Mouse (Mus musculus): ENCODE results near the gene Hsd17b14. TPM values are rescaled to one million over a fixed set of nuclear protein-coding genes. Genes with fewer than 3 reads are reported as not detected.
A peak's percentile ranks its signal among the peaks of the same experiment; 100 is the strongest.

Gene Hsd17b14
- polyA plus RNA-seq, 1 experiment from 2014 or later: 1.2 TPM

- WGBS: 79% methylated on average over 15 of the region's 15 CpGs
- H3K4me1 ChIP-seq: peaks cover 36% of the 10 kb centered on the region
- peak overlapping the region; percentile 54; the same call in 1 of the 2 replicates for H3K27ac ChIP-seq
- H3K27me3 ChIP-seq (ENCODE audit: insufficient read depth, poor library complexity, severe bottlenecking): no peaks in the 10 kb centered on the region
- no peak overlapping the region for H3K4me3 ChIP-seq
- H3K9me3 ChIP-seq: no peaks in the 10 kb centered on the region
- no peak for DNase-seq (ENCODE audit: low spot score)
- H3K36me3 ChIP-seq: peaks cover 38% of the 10 kb centered on the region
Measured at GRCm38 (mm10) chr7:45574472-45575379, 20.0 kb downstream of the Hsd17b14 start.

- WGBS: 87% methylated on average over 6 of the region's 6 CpGs
Measured at GRCm38 (mm10) chr7:45585923-45586322, 31.2 kb downstream of the Hsd17b14 start.

GRCm38 (mm10) chr7:45587631-45588592 is 33.2 kb downstream of the Hsd17b14 start:
- Histone ChIP-seq H3K4me3 (no peak overlapping the region), H3K27ac (no peak overlapping the region), H3K36me3 (peaks cover 45% of the 10 kb centered on the region), H3K4me1 (peaks cover 9% of the 10 kb centered on the region; the same call in 1 of the 2 replicates), H3K9me3 (no peaks in the 10 kb centered on the region), H3K27me3 (ENCODE audit: insufficient read depth, poor library complexity, severe bottlenecking) (no peaks in the 10 kb centered on the region)
- no peak for DNase-seq (ENCODE audit: low spot score)
- WGBS: 93% methylated on average over 23 of the region's 23 CpGs

More at GRCm38 (mm10) chr7:45585923-45586322, 31.2 kb downstream of the Hsd17b14 start:
- Histone ChIP-seq H3K36me3 (peaks cover 53% of the 10 kb centered on the region), H3K4me1 (peaks cover 9% of the 10 kb centered on the region; the same call in 1 of the 2 replicates), H3K9me3 (no peaks in the 10 kb centered on the region), H3K27ac (no peak overlapping the region), H3K27me3 (ENCODE audit: insufficient read depth, poor library complexity, severe bottlenecking) (no peaks in the 10 kb centered on the region), H3K4me3 (no peak overlapping the region)
- no peak for DNase-seq (ENCODE audit: low spot score)

GRCm38 (mm10) chr7:45589173-45589572 is 34.5 kb downstream of the Hsd17b14 start:
- H3K27ac ChIP-seq: peak overlapping the region; percentile 63; the same call in 1 of the 2 replicates
- H3K4me3 ChIP-seq: peak overlapping the region; percentile 50
- H3K27me3 ChIP-seq (ENCODE audit: insufficient read depth, poor library complexity, severe bottlenecking): no peaks in the 10 kb centered on the region
- no peaks in the 10 kb centered on the region for H3K9me3 ChIP-seq
- H3K4me1 ChIP-seq: peaks cover 9% of the 10 kb centered on the region; the same call in 1 of the 2 replicates
- DNase-seq (ENCODE audit: low spot score): peak; percentile 97
- H3K36me3 ChIP-seq: peaks cover 39% of the 10 kb centered on the region
- 4% methylated on average over 19 of the region's 19 CpGs for WGBS

- no peak for DNase-seq (ENCODE audit: low spot score)
- 93% methylated on average over 5 of the region's 5 CpGs for WGBS
- Histone ChIP-seq H3K4me1 (peaks cover 9% of the 10 kb centered on the region; the same call in 1 of the 2 replicates), H3K9me3 (no peaks in the 10 kb centered on the region), H3K27ac (peak overlapping the region; percentile 63; the same call in 1 of the 2 replicates), H3K36me3 (peaks cover 33% of the 10 kb centered on the region), H3K27me3 (ENCODE audit: insufficient read depth, poor library complexity, severe bottlenecking) (no peaks in the 10 kb centered on the region), H3K4me3 (peak overlapping the region; percentile 50; the same call in 1 of the 2 replicates)
Measured at GRCm38 (mm10) chr7:45589898-45590297, 35.2 kb downstream of the Hsd17b14 start.

GRCm38 (mm10) chr7:45590874-45591273 is 36.2 kb downstream of the Hsd17b14 start:
- Histone ChIP-seq H3K27me3 (ENCODE audit: insufficient read depth, poor library complexity, severe bottlenecking) (no peaks in the 10 kb centered on the region), H3K4me1 (peaks cover 12% of the 10 kb centered on the region), H3K4me3 (no peak overlapping the region), H3K9me3 (no peaks in the 10 kb centered on the region), H3K27ac (no peak overlapping the region), H3K36me3 (peaks cover 23% of the 10 kb centered on the region)
- 68% methylated on average over 3 of the region's 3 CpGs for WGBS
- no peak for DNase-seq (ENCODE audit: low spot score)

- Histone ChIP-seq H3K27me3 (ENCODE audit: insufficient read depth, poor library complexity, severe bottlenecking) (no peaks in the 10 kb centered on the region), H3K27ac (no peak overlapping the region), H3K4me1 (peaks cover 21% of the 10 kb centered on the region), H3K36me3 (peaks cover 15% of the 10 kb centered on the region; the same call in 1 of the 2 replicates), H3K4me3 (no peak overlapping the region), H3K9me3 (no peaks in the 10 kb centered on the region)
- WGBS: 77% methylated on average over 7 of the region's 7 CpGs
- no peak for DNase-seq (ENCODE audit: low spot score)
Measured at GRCm38 (mm10) chr7:45591880-45592279, 37.2 kb downstream of the Hsd17b14 start.

- Histone ChIP-seq H3K9me3 (no peaks in the 10 kb centered on the region), H3K27ac (no peak overlapping the region), H3K4me3 (no peak overlapping the region), H3K36me3 (peaks cover 3% of the 10 kb centered on the region; the same call in 1 of the 2 replicates), H3K4me1 (peaks cover 21% of the 10 kb centered on the region), H3K27me3 (ENCODE audit: insufficient read depth, poor library complexity, severe bottlenecking) (no peaks in the 10 kb centered on the region)
- DNase-seq (ENCODE audit: low spot score): no peak
- 21% methylated on average over 10 of the region's 10 CpGs for WGBS
Measured at GRCm38 (mm10) chr7:45593118-45593815, 38.6 kb downstream of the Hsd17b14 start.

GRCm38 (mm10) chr7:45595176-45595575 is 40.5 kb downstream of the Hsd17b14 start:
- DNase-seq (ENCODE audit: low spot score): no peak
- WGBS: 83% methylated on average over 4 of the region's 4 CpGs
- Histone ChIP-seq H3K27me3 (ENCODE audit: insufficient read depth, poor library complexity, severe bottlenecking) (no peaks in the 10 kb centered on the region), H3K4me1 (peaks cover 20% of the 10 kb centered on the region), H3K27ac (no peak overlapping the region), H3K36me3 (no peaks in the 10 kb centered on the region), H3K9me3 (no peaks in the 10 kb centered on the region), H3K4me3 (no peak overlapping the region)

- no peak overlapping the region for H3K27ac ChIP-seq
- H3K9me3 ChIP-seq: no peaks in the 10 kb centered on the region
- WGBS: 49% methylated on average over 1 of the region's 1 CpGs
- peaks cover 20% of the 10 kb centered on the region for H3K4me1 ChIP-seq
- DNase-seq (ENCODE audit: low spot score): no peak
- no peaks in the 10 kb centered on the region for H3K27me3 ChIP-seq (ENCODE audit: insufficient read depth, poor library complexity, severe bottlenecking)
- no peaks in the 10 kb centered on the region for H3K36me3 ChIP-seq
- H3K4me3 ChIP-seq: no peak overlapping the region
Measured at GRCm38 (mm10) chr7:45596107-45596506, 41.4 kb downstream of the Hsd17b14 start.

GRCm38 (mm10) chr7:45597013-45597412 is 42.3 kb downstream of the Hsd17b14 start:
- Histone ChIP-seq H3K4me3 (no peak overlapping the region), H3K27ac (no peak overlapping the region), H3K9me3 (no peaks in the 10 kb centered on the region), H3K4me1 (peaks cover 20% of the 10 kb centered on the region), H3K27me3 (ENCODE audit: insufficient read depth, poor library complexity, severe bottlenecking) (no peaks in the 10 kb centered on the region), H3K36me3 (no peaks in the 10 kb centered on the region)
- no peak for DNase-seq (ENCODE audit: low spot score)
- 84% methylated on average over 5 of the region's 5 CpGs for WGBS

GRCm38 (mm10) chr7:45597527-45597926 is 42.8 kb downstream of the Hsd17b14 start:
- DNase-seq (ENCODE audit: low spot score): no peak
- H3K36me3 ChIP-seq: no peaks in the 10 kb centered on the region
- H3K9me3 ChIP-seq: no peaks in the 10 kb centered on the region
- H3K27ac ChIP-seq: no peak overlapping the region
- WGBS: 90% methylated on average over 6 of the region's 6 CpGs
- H3K4me1 ChIP-seq: peaks cover 20% of the 10 kb centered on the region
- H3K4me3 ChIP-seq: no peak overlapping the region
- no peaks in the 10 kb centered on the region for H3K27me3 ChIP-seq (ENCODE audit: insufficient read depth, poor library complexity, severe bottlenecking)

Measured in heart, embryonic 10.5 days (tissue).